Mouse (Mus musculus): ENCODE data around the gene Morc3.
"Not testable (repeated sequence)": the region's sequence is repeated elsewhere in the genome, so short reads cannot be mapped to it uniquely, and the experiment has no call there.

Morc3 gene

DNA sequence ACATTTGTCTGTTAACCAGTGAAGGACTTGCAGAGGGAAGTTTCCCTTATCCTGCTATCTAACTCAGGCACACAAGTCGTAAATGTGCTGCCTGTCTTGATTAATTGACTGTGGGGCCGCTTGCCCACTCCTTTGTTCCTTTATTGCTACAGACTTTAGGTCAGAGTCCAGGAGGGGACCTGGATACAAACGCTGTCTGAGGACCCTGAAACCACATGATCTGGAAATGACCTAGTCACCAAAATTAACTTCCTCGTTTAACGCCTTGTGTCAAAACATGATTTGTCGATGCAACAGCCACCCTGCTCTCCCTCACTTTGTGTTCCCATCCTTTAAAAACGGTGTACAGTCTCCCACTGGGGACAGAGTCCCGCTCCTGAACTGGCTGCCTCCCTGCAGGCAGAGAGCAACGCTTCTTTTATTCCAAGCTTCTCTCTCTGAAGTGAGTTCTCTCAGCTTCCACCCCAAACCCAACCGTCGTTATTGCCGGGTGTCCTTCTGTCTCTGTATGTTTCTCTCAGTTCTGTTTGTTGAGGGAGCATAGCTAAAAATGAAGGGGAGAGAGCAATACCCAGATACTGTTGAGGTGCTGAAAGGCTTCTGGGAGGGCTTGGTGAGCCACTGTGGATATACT is 13.1 kb upstream of the Morc3 start:
- DNase-seq (ENCODE audit: low spot score in 2 of 2) = no peak

GRCm38 (mm10) chr16:93819325-93819696 is 12.6 kb upstream of the Morc3 start:
- no peak for DNase-seq (ENCODE audit: low spot score in 2 of 2)

GRCm38 (mm10) chr16:93820040-93820439 is 11.9 kb upstream of the Morc3 start:
- DNase-seq (ENCODE audit: low spot score in 2 of 2) = no peak

DNA sequence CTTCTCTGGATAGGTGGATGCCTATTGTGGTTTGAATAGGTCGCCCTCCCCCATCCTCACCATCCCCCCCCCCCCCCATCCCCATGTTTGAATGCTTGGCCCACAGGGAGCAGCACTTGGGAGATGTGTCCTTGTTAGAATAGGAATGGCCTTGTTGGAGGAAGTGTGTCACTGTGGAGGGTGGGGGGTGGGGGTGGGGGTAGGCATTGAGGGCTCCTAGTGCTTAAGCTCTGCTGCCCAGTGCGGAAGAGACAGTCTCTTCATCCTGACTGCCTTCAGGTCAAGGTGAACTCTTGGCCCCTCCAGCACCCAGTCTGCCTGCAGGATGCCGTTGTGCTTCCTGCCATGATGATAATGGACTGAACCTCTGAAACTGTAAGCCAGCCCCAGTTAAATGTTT is 10.2 kb upstream of the Morc3 start:
- no peak for DNase-seq (ENCODE audit: low spot score in 2 of 2)

DNA sequence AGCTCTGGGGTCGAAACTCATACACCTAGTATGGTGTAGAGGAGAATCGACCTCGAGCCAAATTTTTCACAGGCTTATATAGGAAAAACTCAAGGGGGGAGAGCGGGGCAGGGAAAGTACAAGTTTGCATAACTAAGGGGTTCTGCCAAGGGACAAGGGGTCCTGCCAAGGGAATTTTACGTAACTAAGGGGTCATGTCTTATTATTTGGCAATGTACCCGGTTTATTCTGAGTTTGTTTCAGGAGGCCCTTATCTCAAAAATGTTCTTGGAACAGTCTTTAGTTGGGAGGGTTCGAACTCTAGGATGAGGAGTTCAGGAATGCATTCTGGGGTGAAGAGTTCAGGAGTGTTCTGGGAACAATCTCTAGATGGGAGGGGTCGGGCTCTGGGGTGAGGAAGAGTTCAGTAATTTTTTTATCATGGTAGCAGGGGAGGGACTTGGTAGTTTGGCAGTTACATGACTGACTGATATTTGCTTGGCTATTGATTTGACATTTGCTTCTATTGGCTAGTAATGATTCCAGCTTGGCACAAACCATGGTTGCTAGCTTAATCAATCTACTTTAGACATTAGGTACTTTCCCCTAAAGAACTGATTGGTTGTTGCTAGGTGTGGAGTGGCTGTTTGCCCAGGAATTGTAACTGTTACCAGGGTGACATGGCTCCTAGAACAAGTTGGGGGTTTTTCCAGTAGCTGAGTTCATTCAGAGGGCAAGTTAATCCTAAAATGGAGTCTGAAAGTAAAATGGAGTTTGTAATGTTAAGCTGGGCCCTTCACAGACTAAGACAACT is 9.3 kb upstream of the Morc3 start:
- DNase-seq (ENCODE audit: low spot score in 2 of 2) = not testable (repeated sequence)

GRCm38 (mm10) chr16:93824799-93825198 is 7.1 kb upstream of the Morc3 start:
- no peak for DNase-seq (ENCODE audit: low spot score in 2 of 2)

GRCm38 (mm10) chr16:93825463-93825862 is 6.5 kb upstream of the Morc3 start:
- no peak for DNase-seq (ENCODE audit: low spot score in 2 of 2)

DNA sequence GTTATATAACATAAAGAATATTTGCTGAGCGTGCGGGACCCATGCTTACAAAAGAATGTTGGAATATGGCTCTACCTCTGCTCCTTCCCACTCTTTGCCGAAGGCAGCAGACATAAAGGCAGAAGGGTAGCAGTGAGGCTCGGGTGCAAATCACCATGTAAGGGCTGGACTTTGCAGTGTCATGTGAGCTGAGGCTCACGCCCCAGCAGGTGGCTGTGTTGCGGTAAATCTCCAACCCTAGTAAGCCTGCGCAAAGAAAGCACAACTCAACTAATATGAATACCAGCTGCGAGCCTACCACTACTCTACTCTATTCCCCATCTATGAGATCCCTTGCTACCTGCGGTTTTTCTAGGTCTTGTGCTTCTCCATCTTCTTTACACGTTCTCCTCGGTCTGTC is 5.9 kb upstream of the Morc3 start:
- no peak for DNase-seq (ENCODE audit: low spot score in 2 of 2)

DNA sequence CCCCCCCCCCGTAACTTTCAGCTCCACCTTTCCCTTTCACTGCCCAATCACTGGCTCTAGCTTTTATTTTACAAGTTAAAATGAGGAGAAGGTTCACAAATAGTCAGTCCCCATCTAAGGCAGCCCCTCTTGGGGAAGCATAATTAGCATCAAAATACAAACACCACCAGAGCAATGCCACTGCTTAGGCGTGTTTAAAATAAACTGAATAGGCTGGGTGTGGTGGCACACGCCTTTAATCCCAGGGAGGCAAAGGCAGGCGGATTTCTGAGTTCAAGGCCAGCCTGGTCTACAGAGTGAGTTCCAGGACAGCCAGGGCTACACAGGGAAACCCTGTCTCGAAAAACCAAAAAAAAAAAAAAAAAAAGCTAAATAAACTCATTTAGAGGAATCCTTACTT is 5.4 kb upstream of the Morc3 start:
- not testable (repeated sequence) for DNase-seq (ENCODE audit: low spot score in 2 of 2)

GRCm38 (mm10) chr16:93826909-93827308 is 5.0 kb upstream of the Morc3 start:
- no peak for DNase-seq (ENCODE audit: low spot score in 2 of 2)

GRCm38 (mm10) chr16:93829526-93829925 is 2.4 kb upstream of the Morc3 start:
- no peak for DNase-seq (ENCODE audit: low spot score in 2 of 2)

DNA sequence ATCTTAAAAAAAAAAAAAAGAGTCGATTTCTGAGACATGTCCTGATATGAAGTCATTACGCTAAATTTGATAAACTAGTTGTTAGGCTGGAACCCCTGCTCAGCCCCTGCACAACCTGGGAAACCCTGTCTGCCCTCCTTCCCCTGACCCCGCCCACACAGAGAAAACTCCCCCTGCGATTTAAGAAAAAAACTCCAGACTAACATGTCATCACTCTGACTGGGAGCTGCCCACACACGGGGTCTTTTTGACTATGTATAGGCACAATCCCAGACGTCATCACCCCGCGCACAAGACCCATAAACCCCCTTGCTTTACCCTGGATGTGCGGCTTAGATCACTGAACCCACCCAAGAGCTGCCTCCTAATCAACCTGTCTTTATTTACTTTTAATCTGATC is 1.9 kb upstream of the Morc3 start:
- DNase-seq (ENCODE audit: low spot score in 2 of 2) = no peak

DNA sequence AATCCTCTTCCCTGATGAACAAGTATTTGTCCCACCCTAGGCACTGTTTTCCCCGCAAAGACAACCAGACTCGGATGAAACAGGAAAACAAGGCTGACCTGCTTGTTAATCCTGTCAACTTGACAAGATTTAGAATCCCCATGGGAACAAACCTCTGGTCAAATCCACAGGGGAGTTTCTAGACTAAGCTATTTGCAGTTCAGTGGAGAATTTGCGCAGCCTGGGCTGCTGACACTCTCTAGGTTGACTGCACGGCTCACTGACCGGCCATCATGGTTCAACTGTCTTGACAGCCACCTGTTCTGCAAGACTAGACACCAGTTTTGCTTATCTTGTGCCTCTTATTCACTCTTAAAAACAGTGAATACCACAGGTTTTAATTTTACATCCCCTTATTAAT is 1.0 kb upstream of the Morc3 start:
- DNase-seq (ENCODE audit: low spot score in 2 of 2) = no peak

DNA sequence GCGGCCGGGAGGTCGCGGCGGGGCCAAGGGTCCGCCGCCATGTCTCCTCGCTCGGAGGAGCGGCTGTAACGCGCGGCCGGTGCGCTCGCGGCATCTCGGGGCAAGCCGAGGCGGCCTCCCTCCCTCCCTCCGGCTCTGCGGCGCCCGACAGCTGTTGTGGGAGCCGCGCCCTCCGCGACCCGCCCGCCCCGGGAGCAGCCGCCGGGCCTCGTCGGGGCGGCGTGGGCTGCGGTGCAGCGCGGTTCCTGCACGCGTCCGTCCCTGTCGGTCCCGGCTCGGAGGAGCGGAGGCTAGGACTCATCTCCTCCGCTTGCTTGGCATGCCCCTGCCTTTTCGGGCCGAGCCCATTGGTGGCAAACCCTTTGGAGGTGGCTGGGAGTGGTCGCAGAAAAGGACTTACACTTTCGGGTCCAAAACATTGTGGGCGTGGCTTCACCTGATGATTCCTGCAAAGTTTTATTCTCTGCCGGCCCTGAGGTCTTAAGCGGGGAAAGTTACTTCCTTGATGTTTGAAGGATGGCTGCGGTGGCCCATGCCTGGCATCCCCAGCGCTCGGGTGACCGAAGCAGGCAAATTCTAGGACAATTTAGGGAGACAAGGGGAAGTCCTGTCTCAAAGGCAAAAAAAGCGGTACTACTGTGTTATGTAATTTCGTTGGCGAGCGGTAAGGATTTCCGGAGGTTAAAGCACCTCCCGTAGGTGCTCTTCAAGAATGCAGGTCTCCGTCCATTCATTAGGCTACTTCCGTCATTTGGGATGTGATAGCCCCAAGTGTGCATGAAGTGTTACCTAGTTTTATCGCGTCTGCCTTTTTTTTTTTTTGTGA is 743 bp downstream of the Morc3 start:
- peak; percentile 25 to 73 for DNase-seq (ENCODE audit: low spot score in 2 of 2)

DNA sequence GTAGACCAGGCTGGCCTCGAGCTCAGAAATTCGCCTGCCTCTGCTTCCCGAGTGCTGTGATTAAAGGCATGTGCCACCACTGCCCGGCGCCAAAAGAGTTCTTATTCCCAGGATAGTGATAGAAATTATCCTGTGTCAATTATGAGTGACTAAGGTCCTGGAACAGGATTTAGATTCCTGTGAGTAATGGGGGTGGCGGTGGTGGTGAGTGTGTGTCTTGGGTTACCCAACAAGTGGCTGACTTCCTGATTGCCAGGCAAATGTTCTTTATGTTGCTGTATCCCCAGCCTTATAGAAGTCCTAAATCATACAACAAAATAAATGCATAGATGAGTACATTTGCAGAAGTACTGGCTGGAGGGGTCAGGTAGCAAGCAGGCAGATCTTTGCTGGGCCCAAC is 1.6 kb downstream of the Morc3 start:
- no peak for DNase-seq (ENCODE audit: low spot score in 2 of 2)

GRCm38 (mm10) chr16:93834076-93834475 is 2.2 kb downstream of the Morc3 start:
- DNase-seq (ENCODE audit: low spot score in 2 of 2) = no peak

DNA sequence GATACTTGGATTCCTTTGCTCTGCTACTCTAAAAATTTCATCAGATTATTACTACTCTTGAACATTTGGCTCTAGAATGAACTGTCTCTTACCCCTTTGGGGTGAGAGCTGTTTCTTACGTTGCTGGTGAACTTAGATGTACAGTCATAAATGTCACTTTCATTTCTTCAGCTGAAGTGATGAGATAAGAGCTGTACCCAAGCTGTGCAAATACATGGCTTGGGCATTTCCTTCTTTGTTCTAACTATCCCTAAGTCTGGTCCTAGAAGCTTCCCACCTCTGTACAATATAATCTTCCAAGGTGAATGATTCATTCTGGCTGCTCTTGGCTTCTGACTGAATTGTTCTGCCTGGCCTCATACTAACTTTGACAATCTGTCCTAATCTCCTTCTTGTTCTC is 7.1 kb downstream of the Morc3 start:
- DNase-seq (ENCODE audit: low spot score in 2 of 2) = no peak

DNA sequence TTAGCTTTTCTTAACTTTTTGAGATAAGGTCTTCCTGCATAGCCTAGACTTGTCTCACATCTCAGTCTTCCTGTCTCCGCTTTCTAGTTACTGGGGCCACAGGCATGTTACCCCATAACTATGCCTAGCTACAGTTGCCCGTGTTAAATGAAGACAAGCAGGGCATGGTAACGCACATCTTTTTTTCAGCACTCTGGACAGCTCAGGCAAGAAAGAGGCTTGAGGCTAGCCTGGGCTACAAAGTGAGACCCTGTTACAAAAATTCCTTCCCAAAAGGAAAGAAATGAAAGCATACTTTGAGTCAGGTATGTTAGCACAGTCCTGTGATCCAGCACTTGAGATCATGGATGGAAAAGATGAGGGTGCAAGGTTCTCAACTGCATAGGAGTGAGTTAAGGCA is 18.6 kb downstream of the Morc3 start:
- DNase-seq (ENCODE audit: low spot score in 2 of 2) = no peak

GRCm38 (mm10) chr16:93859967-93860366 is 28.0 kb downstream of the Morc3 start:
- DNase-seq (ENCODE audit: low spot score in 2 of 2) = no peak

- DNase-seq (ENCODE audit: low spot score in 2 of 2) = no peak
Measured at GRCm38 (mm10) chr16:93860686-93861085, 28.8 kb downstream of the Morc3 start.

- no peak for DNase-seq (ENCODE audit: low spot score in 2 of 2)
Measured at GRCm38 (mm10) chr16:93874841-93875240, 42.9 kb downstream of the Morc3 start.

GRCm38 (mm10) chr16:93877612-93878380 is 45.9 kb downstream of the Morc3 start:
- no peak for DNase-seq (ENCODE audit: low spot score in 2 of 2)
